Mouse (Mus musculus) small intestine, adult 2 months (tissue): Measurements from ENCODE around the gene Zfp273.

Experiments used
- CTCF ChIP-seq: fragments of 200-500 bp; IDR thresholded peaks from 2 replicates; pipeline ENCODE4 v1.5.1; 2012; ENCODE audit warnings: low read depth, mild to moderate bottlenecking, control low read depth, inconsistent platforms, low read length, moderate library complexity, mixed read lengths; ENCODE audit not compliant: insufficient replicate concordance, insufficient read length; ENCODE audit errors: extremely low read depth
- POLR2A ChIP-seq: fragments of 200-500 bp; IDR thresholded peaks from 2 replicates; pipeline ENCODE4 v1.6.1; 2012; ENCODE audit warnings: low read depth, mild to moderate bottlenecking, control low read depth, inconsistent platforms, low read length, moderate library complexity

GRCm38 (mm10) chr13:67798618-67799017, 14.9 kb upstream of the Zfp273 start:
- no peak for TF ChIP-seq CTCF
- no peak for TF ChIP-seq POLR2A
